ENCODE assay signal across 20 mouse cellular contexts in the genomic region with DNA sequence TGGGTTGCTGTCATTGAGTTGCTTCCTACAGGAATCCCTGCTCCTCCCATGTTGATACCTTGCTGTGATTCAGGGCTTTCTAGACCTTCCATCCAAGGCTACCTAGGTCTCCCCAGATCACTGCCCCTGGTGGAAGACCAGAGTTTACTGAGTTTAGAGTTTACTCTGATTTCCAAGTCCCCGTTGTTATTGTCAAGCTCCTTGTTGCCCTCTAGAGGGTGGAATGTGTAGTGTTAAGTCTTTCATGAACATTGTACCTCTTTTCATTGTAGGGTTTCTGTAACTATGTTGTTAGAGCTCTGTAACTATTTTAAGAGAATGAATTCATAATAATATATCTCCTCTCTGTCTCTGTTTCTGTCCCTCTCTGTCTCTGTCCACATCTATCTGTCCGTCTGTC. TPM values are rescaled to one million over a fixed set of nuclear protein-coding genes. Genes with fewer than 3 reads are reported as not detected.
DNase-seq lines count a peak whose midpoint lies in the region; ATAC-seq and TF ChIP-seq lines count a peak whose summit lies in the region.
"Had no signal": no experiment of that assay in that cellular context is flagged by ENCODE, and none has a peak within 500 bp of the region (broad histone marks: within the 10 kb centered on the region; RNA-seq: fewer than 3 reads in every experiment).

No protein-coding gene starts in this region.

- no peak overlapping the region for H3K4me3 ChIP-seq in forebrain, postnatal 0 days (ENCODE audit: low read depth, low read length)
- no peak overlapping the region for H3K4me3 ChIP-seq in forebrain, embryonic 16.5 days (replicated peaks; ENCODE audit: low read length)
- H3K4me3 ChIP-seq in layer of hippocampus, adult 2 months = no peak overlapping the region
- H3K4me3 ChIP-seq in stomach, postnatal 0 days (ENCODE audit: low read depth, low read length) = no peak overlapping the region
- H3K4me3 ChIP-seq: embryonic facial prominence, embryonic 10.5 days; erythroblast, embryonic 14.5 days; heart, embryonic 15.5 days; hindbrain, embryonic 15.5 days; limb, embryonic 15.5 days had no signal

- H3K4me1 ChIP-seq in forebrain, postnatal 0 days (ENCODE audit: insufficient read depth) = no peaks in the 10 kb centered on the region
- peaks cover 12% of the 10 kb centered on the region for H3K4me1 ChIP-seq in forebrain, embryonic 16.5 days (replicated peaks; ENCODE audit: control insufficient read depth, insufficient read depth, low read length)
- H3K4me1 ChIP-seq in stomach, postnatal 0 days (replicated peaks; ENCODE audit: control insufficient read depth, insufficient read depth) = no peaks in the 10 kb centered on the region

- no peak for ATAC-seq in forebrain, postnatal 0 days
- no peak for ATAC-seq in forebrain, embryonic 16.5 days
- no peak for ATAC-seq in stomach, postnatal 0 days (ENCODE audit: low FRiP score, low TSS enrichment)
- ATAC-seq: forebrain, embryonic 14.5 days had no signal

- DNase-seq in forebrain, postnatal 0 days = no peak
- no peak for DNase-seq in layer of hippocampus, adult 2 months (ENCODE audit: low spot score in 2 of 2)
- no peak for DNase-seq in layer of hippocampus, postnatal 36 days
- peak; percentile 3 for DNase-seq in thymus, postnatal 0 days (ENCODE audit: low spot score)
- DNase-seq in thymus, postnatal 25 days = no peak
- DNase-seq in stomach, postnatal 0 days (ENCODE audit: low spot score) = no peak
- DNase-seq in adrenal gland, adult 8-10 months = no peak
- DNase-seq: cerebellum, adult 2 months; heart, adult 18-20 months; kidney, adult 2 months; kidney, postnatal 36 days; right cerebral cortex, postnatal 4 days had no signal

- H3K4me2 ChIP-seq in forebrain, postnatal 0 days (ENCODE audit: low read depth) = no peak overlapping the region
- H3K4me2 ChIP-seq in forebrain, embryonic 16.5 days (ENCODE audit: low read length) = no peak overlapping the region
- no peak overlapping the region for H3K4me2 ChIP-seq in stomach, postnatal 0 days (replicated peaks; ENCODE audit: low read depth)
- H3K4me2 ChIP-seq: heart, embryonic 15.5 days; hindbrain, embryonic 15.5 days; limb, embryonic 15.5 days had no signal

- no peak for TF ChIP-seq EP300 in stomach, postnatal 0 days (optimal IDR thresholded peaks at IDR 0.05)

- no peaks in the 10 kb centered on the region for H3K9me3 ChIP-seq in forebrain, postnatal 0 days (ENCODE audit: low read length)
- no peaks in the 10 kb centered on the region for H3K9me3 ChIP-seq in forebrain, embryonic 16.5 days (ENCODE audit: control insufficient read depth, low read length)
- H3K9me3 ChIP-seq in stomach, postnatal 0 days (ENCODE audit: control insufficient read depth, low read length) = no peaks in the 10 kb centered on the region
- H3K9me3 ChIP-seq: heart, embryonic 15.5 days; hindbrain, embryonic 15.5 days; limb, embryonic 15.5 days had no signal

- H3K27me3 ChIP-seq in forebrain, postnatal 0 days (ENCODE audit: insufficient read depth, low read length) = peaks cover 8% of the 10 kb centered on the region
- 0 out of 2 replicates have a peak, but pooled peaks cover 4% of the 10 kb centered on the region for H3K27me3 ChIP-seq in forebrain, embryonic 16.5 days (replicated peaks; ENCODE audit: control insufficient read depth, insufficient read depth, low read length)
- H3K27me3 ChIP-seq in stomach, postnatal 0 days (ENCODE audit: control insufficient read depth, insufficient read depth, low read length) = no peaks in the 10 kb centered on the region

- H3K9ac ChIP-seq in forebrain, postnatal 0 days = no peak overlapping the region
- H3K9ac ChIP-seq in forebrain, embryonic 16.5 days (replicated peaks; ENCODE audit: low read depth, low read length) = no peak overlapping the region
- H3K9ac ChIP-seq in stomach, postnatal 0 days (ENCODE audit: low read length) = no peak overlapping the region
- H3K9ac ChIP-seq: heart, embryonic 15.5 days; hindbrain, embryonic 15.5 days; limb, embryonic 15.5 days had no signal

- WGBS in forebrain, postnatal 0 days = 80% methylated on average over 2 of the region's 2 CpGs
- WGBS in forebrain, embryonic 16.5 days = 93% methylated on average over 2 of the region's 2 CpGs
- 74% methylated on average over 2 of the region's 2 CpGs for WGBS in stomach, postnatal 0 days

- H3K36me3 ChIP-seq in forebrain, postnatal 0 days (ENCODE audit: insufficient read depth) = no peaks in the 10 kb centered on the region
- no peaks in the 10 kb centered on the region for H3K36me3 ChIP-seq in forebrain, embryonic 16.5 days (ENCODE audit: control insufficient read depth, insufficient read depth)
- H3K36me3 ChIP-seq in stomach, postnatal 0 days (ENCODE audit: control insufficient read depth, insufficient read depth, low read length) = no peaks in the 10 kb centered on the region
- H3K36me3 ChIP-seq: embryonic facial prominence, embryonic 10.5 days; heart, embryonic 15.5 days; hindbrain, embryonic 15.5 days; limb, embryonic 15.5 days had no signal

- H3K27ac ChIP-seq in forebrain, postnatal 0 days (ENCODE audit: low read depth, low read length) = no peak overlapping the region
- no peak overlapping the region for H3K27ac ChIP-seq in forebrain, embryonic 16.5 days (ENCODE audit: low read length)
- no peak overlapping the region for H3K27ac ChIP-seq in layer of hippocampus, adult 2 months
- H3K27ac ChIP-seq in stomach, postnatal 0 days (replicated peaks) = no peak overlapping the region
- H3K27ac ChIP-seq: embryonic facial prominence, embryonic 10.5 days; heart, embryonic 15.5 days; hindbrain, embryonic 15.5 days; limb, embryonic 15.5 days had no signal

- TF ChIP-seq CTCF in forebrain, postnatal 0 days (IDR thresholded peaks at IDR 0.05; ENCODE audit: low read depth) = 0 out of 2 replicates have a peak, but pooled peaks have one; percentile 33
- peak; percentile 57 for TF ChIP-seq CTCF in layer of hippocampus, adult 2 months (conservative IDR thresholded peaks at IDR 0.05)
- TF ChIP-seq CTCF in stomach, postnatal 0 days (IDR thresholded peaks at IDR 0.05; ENCODE audit: low read depth) = peak; percentile 60

RNA-seq across cellular contexts. Expression of gene Hrh1, which starts 4.4 kb away (rescaled TPM):
- 3.0 and 3.6 TPM in 2 replicates for total RNA-seq in forebrain, postnatal 0 days (2014; rRNA removed)
- 1.0 and 2.6 TPM in 2 replicates for polyA plus RNA-seq in forebrain, postnatal 0 days (2015; fragmentation: Nextera tagmentation; extraction: Ambion mirVana)
- polyA plus RNA-seq in forebrain, embryonic 16.5 days (2015; fragmentation: Nextera tagmentation; extraction: Ambion mirVana) = 0.58 and 1.6 TPM in 2 replicates
- total RNA-seq in layer of hippocampus, adult 2 months (2021) = 1 to 10 TPM; 4.2 to 5.3 TPM
- total RNA-seq in layer of hippocampus, postnatal 36 days (2021) = 1 to 10 TPM; 3.3 to 5.1 TPM
- 0.10 and 0.12 TPM in 2 replicates for polyA plus RNA-seq in thymus, postnatal 0 days (2015; fragmentation: Nextera tagmentation; extraction: Ambion mirVana)
- polyA plus RNA-seq in stomach, postnatal 0 days (2015; fragmentation: Nextera tagmentation; extraction: Ambion mirVana) = 0.06 TPM in 2 replicates
- 1 to 10 TPM; 1.0 to 2.7 (median 2.3) TPM for total RNA-seq in adrenal gland, adult 8-10 months (2022)
- total RNA-seq: megakaryocyte-erythroid progenitor cell, adult 5-6 weeks had no signal
